Mouse (Mus musculus) B cell, adult 67 days (primary cell): ENCODE measurements around the gene Vpreb1. TPM values are rescaled to one million over a fixed set of nuclear protein-coding genes. Genes with fewer than 3 reads are reported as not detected.

Experiments used
- total RNA-seq, 2 experiments: library from RNA; stranded (reverse); gene quantifications; 4 replicates each; pipeline ENCODE4 v1.2.4; 2023

Vpreb1 gene
- not detected for total RNA-seq

DNA sequence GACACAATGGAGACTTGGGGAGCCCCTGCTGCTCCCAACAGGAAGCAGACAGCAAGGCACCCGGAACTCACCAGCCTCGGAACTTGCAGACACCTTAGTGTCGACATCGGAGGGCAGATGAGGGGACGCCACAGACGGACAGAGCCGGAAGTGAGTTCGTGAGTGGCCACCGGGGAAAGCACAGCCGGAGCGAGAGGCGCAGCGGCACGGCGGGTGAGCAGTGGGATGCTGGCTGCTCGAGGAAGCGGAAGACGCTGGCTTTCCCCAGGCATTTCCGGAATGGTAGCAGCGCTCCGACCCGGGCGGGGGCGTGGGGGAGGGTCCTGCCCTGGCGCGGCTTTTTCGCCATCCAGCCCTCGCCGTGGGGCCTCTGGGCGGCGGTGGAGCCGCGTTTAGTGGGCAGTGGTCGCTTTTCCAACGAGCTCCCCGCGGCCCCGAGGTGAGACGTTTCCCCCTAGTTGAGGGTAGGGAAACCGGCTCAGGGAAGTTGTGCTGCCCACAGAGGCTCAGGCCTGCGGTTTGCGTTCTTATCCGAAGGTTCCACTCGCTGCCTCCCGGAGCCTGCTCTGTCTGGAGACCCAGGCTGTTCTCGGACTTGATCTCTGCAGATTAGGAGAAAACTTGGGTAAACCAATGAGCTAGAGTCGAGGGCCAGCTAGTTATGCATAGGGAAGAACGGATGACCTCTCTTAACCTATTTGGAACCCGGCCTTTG lies at the start of gene Vpreb1, which contains the start of gene Top3b:
TSS of gene Vpreb1 (minus strand) at position 227 of the 715 bp plus-strand sequence.
TSS of gene Top3b (plus strand) at position 120 of the 715 bp plus-strand sequence.

DNA sequence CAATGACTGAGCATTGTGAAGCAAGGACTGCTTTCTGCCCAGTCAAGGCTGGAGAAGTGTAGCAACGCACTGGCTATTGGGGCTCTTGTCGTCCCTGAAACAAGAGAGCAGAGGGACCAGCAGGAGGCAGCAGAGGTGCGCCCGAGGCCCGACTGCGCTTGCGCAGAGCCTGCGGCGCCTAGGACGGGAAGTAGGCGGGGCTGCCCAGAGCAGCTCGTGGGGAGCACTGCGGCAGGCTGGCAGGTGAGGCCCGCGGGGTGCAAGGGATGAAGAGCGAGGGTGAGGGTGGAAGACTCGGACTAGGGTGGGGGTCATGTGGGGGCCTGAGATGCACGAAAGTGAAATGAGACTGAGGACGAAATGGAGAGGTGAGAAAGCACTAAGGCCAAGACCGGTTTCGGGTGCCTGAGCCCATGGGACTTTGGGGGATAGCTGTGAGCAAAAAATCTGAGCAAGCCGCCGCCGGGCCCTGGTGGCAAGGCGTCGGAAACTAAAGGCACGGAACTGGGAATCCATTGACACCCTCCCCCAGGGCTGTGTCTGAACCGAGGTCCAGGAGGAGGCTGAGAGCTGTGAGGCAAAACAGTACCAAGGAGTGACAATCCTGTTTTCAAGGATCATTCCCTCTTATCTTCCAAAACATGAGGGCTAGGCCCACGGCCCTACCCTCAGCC lies 25.9 kb upstream of the Vpreb1 start, which contains the start of gene Ppm1f:
TSS of gene Ppm1f (plus strand) at position 88 of the 674 bp plus-strand sequence.

DNA sequence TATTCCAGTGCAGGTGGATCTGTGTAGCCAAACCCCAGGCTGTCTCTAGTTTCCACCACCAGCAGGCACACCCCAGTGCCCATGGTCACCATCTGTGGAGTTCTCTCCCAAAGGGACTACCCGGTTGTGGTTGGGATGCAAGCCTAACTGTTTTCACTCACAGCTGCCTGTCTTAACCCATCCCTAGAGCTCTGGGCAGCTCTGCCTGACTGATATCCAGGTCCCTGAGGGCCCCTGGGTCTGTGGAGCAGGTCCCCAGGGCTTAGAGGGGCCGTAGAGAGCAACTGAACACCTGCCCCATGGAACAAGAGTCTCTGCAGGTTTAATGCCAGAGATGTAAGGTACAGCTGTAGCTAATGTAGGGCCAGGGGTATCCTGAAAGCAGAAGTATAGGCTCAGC lies 6.7 kb downstream of the Vpreb1 start, which contains the start of gene Igll1:
TSS of gene Igll1 (minus strand) at position 8 of the 400 bp plus-strand sequence.

DNA sequence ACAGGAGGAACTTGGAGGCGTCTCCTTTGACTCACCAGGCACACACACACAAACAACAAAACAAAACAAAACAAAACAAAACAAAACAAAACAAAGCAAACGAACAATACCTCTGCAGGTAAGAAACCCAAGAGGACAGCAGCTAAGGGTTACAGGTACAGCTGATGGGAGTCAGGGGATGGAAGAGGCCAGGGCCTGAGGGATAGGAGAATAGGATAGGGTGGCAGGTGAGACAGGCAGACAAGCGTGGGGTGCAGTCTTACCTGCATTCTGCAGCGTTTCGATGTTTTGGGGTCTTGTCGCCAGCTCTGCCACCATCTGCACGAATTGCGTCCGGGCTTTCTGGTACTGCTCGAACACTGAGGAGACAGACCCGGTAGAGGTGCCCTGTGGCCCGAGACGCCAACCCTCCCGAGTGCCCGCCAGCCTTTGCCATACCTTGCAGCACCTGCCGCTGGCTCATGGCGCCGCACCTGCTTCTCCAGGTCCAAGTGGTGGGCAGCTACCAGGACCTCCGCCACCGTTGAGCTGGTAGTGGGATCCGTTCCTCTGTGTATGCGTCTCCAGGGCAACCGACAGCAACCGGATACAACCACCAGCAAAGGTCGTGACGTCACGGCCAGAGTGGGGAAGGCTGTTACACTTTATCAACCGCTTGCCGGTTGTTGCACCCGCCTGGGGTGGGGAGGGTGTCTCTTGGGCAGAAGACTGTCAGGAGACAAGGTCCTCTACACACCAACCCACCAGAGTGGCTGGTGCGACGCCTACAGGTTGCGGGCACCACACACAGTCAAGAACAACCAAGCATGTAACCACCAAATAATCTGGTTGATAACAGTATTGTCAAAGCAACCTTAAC lies 41.7 kb downstream of the Vpreb1 start, which contains the start of gene Spag6l:
TSS of gene Spag6l (minus strand) at position 700 of the 859 bp plus-strand sequence.

Other genes starting within 250 kb of the Vpreb1 start
- gene Olfr19, start 194.4 kb downstream of the Vpreb1 start, total RNA-seq, result not detected
- gene Spag6l, start 41.4 kb downstream of the Vpreb1 start, total RNA-seq, result 10 to 100 TPM in 1 of 2 experiments, 1 to 10 TPM in 1; 4.5 to 11.7 TPM
- not detected for gene Igll1, start 6.9 kb downstream of the Vpreb1 start, total RNA-seq
- 100 to 1,000 TPM; 133 to 182 TPM for gene Top3b, start 107 bp downstream of the Vpreb1 start, total RNA-seq
- gene Ppm1f, start 25.6 kb upstream of the Vpreb1 start, total RNA-seq, result 10 to 100 TPM; 20.0 to 20.4 TPM
- gene Mapk1, start 112.5 kb upstream of the Vpreb1 start, total RNA-seq, result 100 to 1,000 TPM; 176 to 224 TPM
- 1 to 10 TPM; 1.9 to 2.2 TPM for gene Ypel1, start 198.9 kb upstream of the Vpreb1 start, total RNA-seq
- 100 to 1,000 TPM; 139 to 143 TPM for gene Ppil2, start 240.4 kb upstream of the Vpreb1 start, total RNA-seq